Mouse (Mus musculus): ENCODE data around the gene Olfr1423. TPM values are rescaled to one million over a fixed set of nuclear protein-coding genes. Genes with fewer than 3 reads are reported as not detected.
"Not testable (repeated sequence)": the region's sequence is repeated elsewhere in the genome, so short reads cannot be mapped to it uniquely, and the experiment has no call there.

Olfr1423 gene
- polyA plus RNA-seq, 1 experiment from 2014 or later, result not detected

- Histone ChIP-seq H3K27ac (ENCODE audit: low read length) (no peak overlapping the region), H3K4me3 (ENCODE audit: low read depth, low read length) (no peak overlapping the region), H3K4me1 (ENCODE audit: control insufficient read depth, insufficient read depth, low read length) (no peaks in the 10 kb centered on the region), H3K9ac (replicated peaks; ENCODE audit: low read depth, low read length) (no peak overlapping the region), H3K36me3 (ENCODE audit: control insufficient read depth, insufficient read depth, low read length) (peaks cover 75% of the 10 kb centered on the region), H3K27me3 (ENCODE audit: control insufficient read depth, insufficient read depth, low read length) (no peaks in the 10 kb centered on the region), H3K9me3 (ENCODE audit: control insufficient read depth, low read depth, low read length) (no peaks in the 10 kb centered on the region), H3K4me2 (replicated peaks; ENCODE audit: low read depth, low read length) (no peak overlapping the region)
- ATAC-seq (ENCODE audit: insufficient number of reproducible peaks, insufficient read depth, low FRiP score, low read depth), result no peak
- 96% methylated on average over 7 of the region's 7 CpGs for WGBS
These were observed 51.8 kb downstream of the Olfr1423 start for GRCm38 (mm10) chr19:11989334-11989733.

GRCm38 (mm10) chr19:11987841-11988240, 53.3 kb downstream of the Olfr1423 start:
- H3K9ac ChIP-seq (replicated peaks; ENCODE audit: low read depth, low read length), result no peak overlapping the region
- no peak overlapping the region for H3K4me2 ChIP-seq (replicated peaks; ENCODE audit: low read depth, low read length)
- H3K36me3 ChIP-seq (ENCODE audit: control insufficient read depth, insufficient read depth, low read length), result peaks cover 81% of the 10 kb centered on the region
- 89% methylated on average over 3 of the region's 3 CpGs for WGBS
- no peaks in the 10 kb centered on the region for H3K4me1 ChIP-seq (ENCODE audit: control insufficient read depth, insufficient read depth, low read length)
- H3K27ac ChIP-seq (ENCODE audit: low read length), result no peak overlapping the region
- no peak overlapping the region for H3K4me3 ChIP-seq (ENCODE audit: low read depth, low read length)
- ATAC-seq (ENCODE audit: insufficient number of reproducible peaks, insufficient read depth, low FRiP score, low read depth), result no peak
- no peaks in the 10 kb centered on the region for H3K9me3 ChIP-seq (ENCODE audit: control insufficient read depth, low read depth, low read length)
- no peaks in the 10 kb centered on the region for H3K27me3 ChIP-seq (ENCODE audit: control insufficient read depth, insufficient read depth, low read length)

- not testable (repeated sequence) for ATAC-seq (ENCODE audit: insufficient number of reproducible peaks, insufficient read depth, low FRiP score, low read depth); H3K27ac ChIP-seq (ENCODE audit: low read length); H3K9me3 ChIP-seq (ENCODE audit: control insufficient read depth, low read depth, low read length); H3K9ac ChIP-seq (replicated peaks; ENCODE audit: low read depth, low read length); H3K4me1 ChIP-seq (ENCODE audit: control insufficient read depth, insufficient read depth, low read length); H3K4me2 ChIP-seq (replicated peaks; ENCODE audit: low read depth, low read length); H3K27me3 ChIP-seq (ENCODE audit: control insufficient read depth, insufficient read depth, low read length); H3K4me3 ChIP-seq (ENCODE audit: low read depth, low read length)
- 86% methylated on average over 5 of the region's 5 CpGs for WGBS
- peaks cover 77% of the 10 kb centered on the region for H3K36me3 ChIP-seq (ENCODE audit: control insufficient read depth, insufficient read depth, low read length)
These were observed 56.5 kb downstream of the Olfr1423 start for GRCm38 (mm10) chr19:11984614-11985013.

Other genes with a start within 250 kb of the Olfr1423 start
- gene Stx3, start 221.9 kb downstream of the Olfr1423 start, polyA plus RNA-seq (2014; fragmentation: Nextera tagmentation; extraction: Ambion mirVana), result 22.8 and 23.2 TPM in 2 replicates
- gene Olfr1417, start 202.1 kb downstream of the Olfr1423 start, polyA plus RNA-seq (2014; fragmentation: Nextera tagmentation; extraction: Ambion mirVana), result 0.27 TPM in 1 of 2 replicates, not detected in the other
- gene Olfr1418, start 180.3 kb downstream of the Olfr1423 start, polyA plus RNA-seq (2014; fragmentation: Nextera tagmentation; extraction: Ambion mirVana), result not detected in 2 replicates
- not detected in 2 replicates for gene Olfr1419, start 166.2 kb downstream of the Olfr1423 start, polyA plus RNA-seq (2014; fragmentation: Nextera tagmentation; extraction: Ambion mirVana)
- gene Olfr1420, start 154.8 kb downstream of the Olfr1423 start, polyA plus RNA-seq (2014; fragmentation: Nextera tagmentation; extraction: Ambion mirVana), result 0.27 TPM in 1 of 2 replicates, not detected in the other
- 20.7 and 24.3 TPM in 2 replicates for gene Patl1, start 128.9 kb downstream of the Olfr1423 start, polyA plus RNA-seq (2014; fragmentation: Nextera tagmentation; extraction: Ambion mirVana)
- 10.9 and 11.2 TPM in 2 replicates for gene Osbp, start 75.4 kb downstream of the Olfr1423 start, polyA plus RNA-seq (2014; fragmentation: Nextera tagmentation; extraction: Ambion mirVana)
- not detected in 2 replicates for gene Olfr1424, start 21.4 kb upstream of the Olfr1423 start, polyA plus RNA-seq (2014; fragmentation: Nextera tagmentation; extraction: Ambion mirVana)
- not detected in 2 replicates for gene Olfr1425, start 36.4 kb upstream of the Olfr1423 start, polyA plus RNA-seq (2014; fragmentation: Nextera tagmentation; extraction: Ambion mirVana)
- not detected in 2 replicates for gene Olfr1426, start 50.7 kb upstream of the Olfr1423 start, polyA plus RNA-seq (2014; fragmentation: Nextera tagmentation; extraction: Ambion mirVana)
- not detected in 2 replicates for gene Olfr1427, start 62.0 kb upstream of the Olfr1423 start, polyA plus RNA-seq (2014; fragmentation: Nextera tagmentation; extraction: Ambion mirVana)
- gene Olfr1428, start 74.6 kb upstream of the Olfr1423 start, polyA plus RNA-seq (2014; fragmentation: Nextera tagmentation; extraction: Ambion mirVana), result not detected in 2 replicates
- gene Olfr76, start 81.9 kb upstream of the Olfr1423 start, polyA plus RNA-seq (2014; fragmentation: Nextera tagmentation; extraction: Ambion mirVana), result not detected in 2 replicates
- gene Olfr1555-ps1, start 128.8 kb upstream of the Olfr1423 start, polyA plus RNA-seq (2014; fragmentation: Nextera tagmentation; extraction: Ambion mirVana), result not detected in 2 replicates
- not detected in 2 replicates for gene Olfr1431, start 159.3 kb upstream of the Olfr1423 start, polyA plus RNA-seq (2014; fragmentation: Nextera tagmentation; extraction: Ambion mirVana)
- not detected in 2 replicates for gene Olfr1432, start 191.3 kb upstream of the Olfr1423 start, polyA plus RNA-seq (2014; fragmentation: Nextera tagmentation; extraction: Ambion mirVana)
- not detected in 2 replicates for gene Olfr262, start 200.3 kb upstream of the Olfr1423 start, polyA plus RNA-seq (2014; fragmentation: Nextera tagmentation; extraction: Ambion mirVana)
- gene Olfr235, start 219.7 kb upstream of the Olfr1423 start, polyA plus RNA-seq (2014; fragmentation: Nextera tagmentation; extraction: Ambion mirVana), result not detected in 2 replicates
- gene Olfr1434, start 238.5 kb upstream of the Olfr1423 start, polyA plus RNA-seq (2014; fragmentation: Nextera tagmentation; extraction: Ambion mirVana), result not detected in 2 replicates